Mouse (Mus musculus): ENCODE results near the gene Chadl.

DNA sequence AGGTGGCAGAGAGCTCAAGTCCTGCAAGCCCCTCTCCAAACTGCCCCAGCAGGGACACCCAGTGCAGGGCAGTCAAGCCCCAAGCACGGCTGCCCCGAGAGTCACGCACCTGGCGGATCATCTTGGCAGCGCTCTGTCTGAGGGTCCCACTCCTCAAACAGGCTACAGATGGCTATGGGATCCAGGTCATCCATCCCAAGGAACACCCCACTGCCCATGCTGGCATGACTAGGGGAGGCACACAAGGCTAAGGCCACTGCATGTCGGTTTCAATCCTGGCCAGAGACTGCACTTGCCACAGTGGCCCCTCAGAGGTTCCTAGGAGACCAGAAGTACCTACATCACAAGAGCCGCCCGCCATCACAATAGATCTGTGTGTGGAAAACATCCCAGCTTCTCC is 28.9 kb upstream of the Chadl start:
- TF ChIP-seq CTCF (IDR thresholded peaks at IDR 0.05; ENCODE audit: control insufficient read depth, insufficient read depth, insufficient replicate concordance, low read depth, low read length) (no peak), POLR2A (IDR thresholded peaks at IDR 0.05; ENCODE audit: control insufficient read depth, low read depth, low read length) (peak; percentile 58; the same call in 1 of the 2 replicates)
